Mouse (Mus musculus) bone marrow, adult 2 months (tissue): ENCODE measurements around the gene Ptpa. TPM values are rescaled to one million over a fixed set of nuclear protein-coding genes. Genes with fewer than 3 reads are reported as not detected.

ENCODE experiments used
- H3K27ac ChIP-seq: fragments of 200-500 bp; 2 replicates; pipeline ENCODE4 v1.5.1; 2012; ENCODE audit warnings: low read depth, mild to moderate bottlenecking, control low read depth, inconsistent platforms, low read length; ENCODE audit not compliant: control insufficient read depth, poor library complexity, insufficient read depth
- H3K4me1 ChIP-seq: fragments of 200-500 bp; 2 replicates; pipeline ENCODE4 v1.6.1; 2011; ENCODE audit warnings: low read length; ENCODE audit not compliant: control insufficient read depth, insufficient read depth
- H3K4me3 ChIP-seq: fragments of 200-500 bp; replicated peaks from 2 replicates; pipeline ENCODE3; 2011; ENCODE audit warnings: mild to moderate bottlenecking, low read depth, low read length, control low read depth; ENCODE audit not compliant: control insufficient read depth
- CTCF ChIP-seq: fragments of 200-500 bp; IDR thresholded peaks from 2 replicates; pipeline ENCODE4 v1.5.1; 2011; ENCODE audit warnings: low read length, control low read depth; ENCODE audit not compliant: control insufficient read depth, insufficient read depth
- POLR2A ChIP-seq: fragments of 200-500 bp; IDR thresholded peaks from 2 replicates; pipeline ENCODE4 v1.6.1; 2011; ENCODE audit warnings: low read depth, mild to moderate bottlenecking, control low read depth, low read length, borderline replicate concordance; ENCODE audit not compliant: control insufficient read depth
- WGBS: fragments of 180-500 bp; shearing (Covaris S2); methylation state at CpG from one replicate; pipeline ENCODE4 v1.1.7; 2018; 5-methylcytosine and 5-hydroxymethylcytosine counted together
- polyA plus RNA-seq: library from polyadenylated mRNA; stranded (reverse); fragments of >200 nt; gene quantifications from 2 replicates; pipeline ENCODE4 v1.2.4, GENCODE M21; 2011; ENCODE audit warnings: low replicate concordance; ENCODE audit not compliant: missing spikeins, insufficient read depth, insufficient read length

Ptpa gene
- polyA plus RNA-seq, 1 experiment = 273 TPM

DNA sequence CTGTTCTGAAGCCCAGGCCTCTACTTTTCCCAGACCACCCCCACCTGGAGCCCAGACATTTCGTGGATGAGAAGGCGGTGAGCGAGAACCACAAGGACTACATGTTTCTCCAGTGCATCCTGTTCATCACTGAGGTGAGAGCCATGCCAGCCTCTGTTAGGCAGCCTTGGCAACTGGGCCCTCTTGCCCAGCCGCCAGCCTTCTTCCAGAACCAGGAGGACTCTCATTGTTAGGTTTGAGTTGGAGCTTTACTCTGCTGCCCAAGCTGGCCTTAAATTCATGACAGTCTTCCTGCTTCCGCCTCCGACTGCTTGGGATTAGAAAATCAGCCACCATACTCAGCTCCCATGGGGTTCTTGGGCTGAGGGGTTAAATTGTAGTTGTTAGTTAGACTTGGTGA is 23.8 kb downstream of the Ptpa start:
- 93% methylated on average over 6 of the region's 6 CpGs for WGBS
- Histone ChIP-seq H3K4me1 (peaks cover 6% of the 10 kb centered on the region), H3K4me3 (no peak overlapping the region), H3K27ac (no peak overlapping the region)
- no peak for TF ChIP-seq CTCF
- TF ChIP-seq POLR2A = no peak

DNA sequence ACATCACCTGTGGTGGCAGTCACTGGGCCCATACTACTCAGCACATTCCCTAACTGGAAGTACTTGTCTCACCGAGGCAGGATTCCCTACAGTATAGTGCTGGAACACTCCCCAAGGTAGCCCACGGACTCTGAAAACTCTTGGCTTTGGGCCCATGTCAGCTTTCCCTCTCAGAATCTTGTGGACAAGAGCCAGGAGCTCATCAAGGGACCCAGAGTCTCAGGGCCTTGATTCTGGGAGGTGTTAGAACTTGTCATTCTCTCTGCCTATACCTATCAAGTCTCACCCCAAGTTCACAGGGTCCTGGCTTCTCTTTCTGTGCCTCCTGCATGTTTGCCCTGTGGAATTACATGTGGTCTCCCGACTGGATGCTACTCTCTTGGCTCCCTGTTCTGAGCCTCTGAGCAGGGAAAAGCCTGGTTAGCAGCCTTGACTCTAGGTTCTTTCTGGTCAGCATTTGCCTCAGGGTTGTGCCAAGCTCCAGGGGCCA is 24.4 kb downstream of the Ptpa start:
- Histone ChIP-seq H3K4me3 (no peak overlapping the region), H3K27ac (0 out of 2 replicates have a peak overlapping the region, but pooled peaks have one; percentile 11), H3K4me1 (peaks cover 6% of the 10 kb centered on the region)
- 66% methylated on average over 3 of the region's 3 CpGs for WGBS
- TF ChIP-seq CTCF (no peak), POLR2A (no peak)

- peaks cover 6% of the 10 kb centered on the region for H3K4me1 ChIP-seq
- WGBS = 19% methylated on average over 12 of the region's 12 CpGs
- no peak overlapping the region for H3K4me3 ChIP-seq
These were observed 25.1 kb downstream of the Ptpa start for GRCm38 (mm10) chr2:30440701-30441517.

GRCm38 (mm10) chr2:30441518-30442497 is 26.0 kb downstream of the Ptpa start:
- Histone ChIP-seq H3K4me3 (no peak overlapping the region), H3K27ac (peak overlapping the region; percentile 81), H3K4me1 (peaks cover 6% of the 10 kb centered on the region)
- WGBS = 15% methylated on average over 15 of the region's 15 CpGs
- TF ChIP-seq POLR2A (no peak), CTCF (no peak)

More at GRCm38 (mm10) chr2:30440701-30441517, 25.1 kb downstream of the Ptpa start:
- TF ChIP-seq CTCF (peak; percentile 55), POLR2A (0 out of 2 replicates have a peak, but pooled peaks have one; percentile 13)
- H3K27ac ChIP-seq = peak overlapping the region; percentile 81

DNA sequence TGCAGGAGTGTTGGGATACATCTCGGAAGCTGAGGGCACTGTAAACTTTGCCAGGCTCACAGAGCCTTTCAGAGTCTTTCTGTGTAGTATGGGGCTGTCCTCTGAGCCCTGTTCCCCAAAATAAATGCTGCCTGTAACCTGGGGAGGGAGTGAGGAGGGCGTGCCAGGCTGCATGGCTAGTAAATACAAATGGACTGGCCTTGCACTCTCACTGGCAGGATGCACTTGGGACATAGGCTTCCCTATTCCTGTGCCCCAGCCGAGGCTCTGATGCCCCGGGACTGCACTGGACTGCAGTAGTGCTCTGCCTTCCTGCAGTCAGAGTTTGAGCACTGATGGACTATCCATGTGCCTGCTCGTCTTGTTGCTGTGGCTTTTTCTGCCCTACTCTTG is 26.7 kb downstream of the Ptpa start:
- Histone ChIP-seq H3K4me1 (peaks cover 6% of the 10 kb centered on the region), H3K4me3 (no peak overlapping the region), H3K27ac (peak overlapping the region; percentile 81)
- 56% methylated on average over 5 of the region's 5 CpGs for WGBS
- TF ChIP-seq POLR2A (no peak), CTCF (no peak)

GRCm38 (mm10) chr2:30443281-30443680 is 27.4 kb downstream of the Ptpa start:
- Histone ChIP-seq H3K4me1 (peaks cover 6% of the 10 kb centered on the region), H3K27ac (no peak overlapping the region)
- 84% methylated on average over 4 of the region's 4 CpGs for WGBS

GRCm38 (mm10) chr2:30444006-30444405 is 28.2 kb downstream of the Ptpa start:
- WGBS = 91% methylated on average over 5 of the region's 5 CpGs
- Histone ChIP-seq H3K27ac (no peak overlapping the region), H3K4me3 (no peak overlapping the region), H3K4me1 (peaks cover 6% of the 10 kb centered on the region)
- no peak for TF ChIP-seq CTCF
- no peak for TF ChIP-seq POLR2A

More at GRCm38 (mm10) chr2:30443281-30443680, 27.4 kb downstream of the Ptpa start:
- no peak overlapping the region for H3K4me3 ChIP-seq
- TF ChIP-seq CTCF = no peak
- TF ChIP-seq POLR2A = no peak

GRCm38 (mm10) chr2:30444450-30444849 is 28.6 kb downstream of the Ptpa start:
- peaks cover 6% of the 10 kb centered on the region for H3K4me1 ChIP-seq
- no peak overlapping the region for H3K27ac ChIP-seq
- TF ChIP-seq CTCF (no peak), POLR2A (no peak)
- H3K4me3 ChIP-seq = no peak overlapping the region
